Mouse (Mus musculus) thymus, postnatal 10 days (tissue): ENCODE results near the gene Sec14l2.

Experiments used
- DNase-seq, 2 experiments: peaks; one replicate each; pipeline ENCODE4 v3.0.0; 2021; ENCODE audit warnings: low spot score in 2 of 2

The Sec14l2 gene

GRCm38 (mm10) chr11:4122742-4123579, at the start of gene Sec14l2:
TSS of gene Sec14l2 (minus strand) at chr11:4123415.
- peak in 1 of 2 experiments; percentile 15 for DNase-seq

GRCm38 (mm10) chr11:4166467-4167090, 43.4 kb upstream of the Sec14l2 start:
- DNase-seq: no peak

GRCm38 (mm10) chr11:4164701-4165100, 41.5 kb upstream of the Sec14l2 start:
- no peak for DNase-seq

- no peak for DNase-seq
Observed at GRCm38 (mm10) chr11:4160758-4161480, 37.7 kb upstream of the Sec14l2 start.

- peak; percentile 89 to 92 for DNase-seq
Observed at GRCm38 (mm10) chr11:4159808-4160708, 36.8 kb upstream of the Sec14l2 start, which contains the start of the genes Ccdc157 and Sf3a1. TSS of gene Ccdc157 (minus strand) at chr11:4160293. TSS of gene Sf3a1 (plus strand) at chr11:4160350.

GRCm38 (mm10) chr11:4158676-4159075, 35.5 kb upstream of the Sec14l2 start:
- DNase-seq: no peak

- no peak for DNase-seq
Observed at GRCm38 (mm10) chr11:4155641-4156040, 32.4 kb upstream of the Sec14l2 start.

- DNase-seq: no peak
Observed at GRCm38 (mm10) chr11:4153694-4154093, 30.5 kb upstream of the Sec14l2 start.

- DNase-seq: no peak
Observed at GRCm38 (mm10) chr11:4149886-4150285, 26.7 kb upstream of the Sec14l2 start.

GRCm38 (mm10) chr11:4148536-4149156, 25.4 kb upstream of the Sec14l2 start:
- DNase-seq: no peak

- no peak for DNase-seq
Observed at GRCm38 (mm10) chr11:4148120-4148519, 24.9 kb upstream of the Sec14l2 start.

GRCm38 (mm10) chr11:4147098-4147497, 23.9 kb upstream of the Sec14l2 start:
- no peak for DNase-seq

GRCm38 (mm10) chr11:4146381-4146780, 23.2 kb upstream of the Sec14l2 start:
- no peak for DNase-seq

GRCm38 (mm10) chr11:4143281-4144062, 20.3 kb upstream of the Sec14l2 start:
- DNase-seq: no peak

- DNase-seq: no peak
Observed at GRCm38 (mm10) chr11:4142352-4142751, 19.1 kb upstream of the Sec14l2 start.

- no peak for DNase-seq
Observed at GRCm38 (mm10) chr11:4141505-4141904, 18.3 kb upstream of the Sec14l2 start.

GRCm38 (mm10) chr11:4138964-4139363, 15.7 kb upstream of the Sec14l2 start:
- DNase-seq: no peak

GRCm38 (mm10) chr11:4134986-4135935, 12.0 kb upstream of the Sec14l2 start, which contains the start of gene Rnf215:
TSS of gene Rnf215 (plus strand) at chr11:4135202.
- peak; percentile 66 to 93 for DNase-seq

- DNase-seq: no peak
Observed at GRCm38 (mm10) chr11:4134400-4134799, 11.2 kb upstream of the Sec14l2 start.
